Mouse (Mus musculus): ENCODE results near the gene Catsper2. TPM values are rescaled to one million over a fixed set of nuclear protein-coding genes. Genes with fewer than 3 reads are reported as not detected.
A peak's percentile ranks its signal among the peaks of the same experiment; 100 is the strongest.
"Not testable (repeated sequence)": the region's sequence is repeated elsewhere in the genome, so short reads cannot be mapped to it uniquely, and the experiment has no call there.

Gene Catsper2
- polyA plus RNA-seq, 1 experiment from 2014 or later = 1.7 TPM

GRCm38 (mm10) chr2:121386961-121387575, 26.5 kb downstream of the Catsper2 start, which contains the start of gene Strc:
Gene Strc (minus strand): TSS chr2:121387168.
- DNase-seq (ENCODE audit: low spot score); H3K27me3 ChIP-seq (replicated peaks; ENCODE audit: control insufficient read depth, insufficient read depth, low read length); H3K36me3 ChIP-seq (ENCODE audit: control insufficient read depth, insufficient read depth, low read length); H3K27ac ChIP-seq (replicated peaks; ENCODE audit: low read depth, low read length); H3K9me3 ChIP-seq (ENCODE audit: control insufficient read depth, low read length); H3K4me1 ChIP-seq (ENCODE audit: control insufficient read depth, insufficient read depth, low read length); ATAC-seq (ENCODE audit: low read depth); H3K4me3 ChIP-seq (ENCODE audit: low read depth, low read length); H3K4me2 ChIP-seq (ENCODE audit: low read depth, low read length); H3K9ac ChIP-seq (ENCODE audit: low read depth, low read length): not testable (repeated sequence)
- WGBS = 92% methylated on average over 14 of the region's 17 CpGs

- no peaks in the 10 kb centered on the region for H3K27me3 ChIP-seq (replicated peaks; ENCODE audit: control insufficient read depth, insufficient read depth, low read length)
- DNase-seq (ENCODE audit: low spot score) (no peak), ATAC-seq (ENCODE audit: low read depth) (no peak)
- H3K4me3 ChIP-seq (ENCODE audit: low read depth, low read length) = no peak overlapping the region
- H3K4me2 ChIP-seq (ENCODE audit: low read depth, low read length) = no peak overlapping the region
- no peak overlapping the region for H3K27ac ChIP-seq (replicated peaks; ENCODE audit: low read depth, low read length)
- H3K4me1 ChIP-seq (ENCODE audit: control insufficient read depth, insufficient read depth, low read length) = no peaks in the 10 kb centered on the region; the same call in 1 of the 2 replicates
- H3K9ac ChIP-seq (ENCODE audit: low read depth, low read length) = no peak overlapping the region
- no peaks in the 10 kb centered on the region for H3K36me3 ChIP-seq (ENCODE audit: control insufficient read depth, insufficient read depth, low read length)
- WGBS = 48% methylated on average over 2 of the region's 2 CpGs
- H3K9me3 ChIP-seq (ENCODE audit: control insufficient read depth, low read length) = no peaks in the 10 kb centered on the region
These were observed 38.8 kb downstream of the Catsper2 start for GRCm38 (mm10) chr2:121374766-121375165.

GRCm38 (mm10) chr2:121372266-121372665, 41.3 kb downstream of the Catsper2 start:
- Histone ChIP-seq H3K27ac (replicated peaks; ENCODE audit: low read depth, low read length) (no peak overlapping the region), H3K4me2 (ENCODE audit: low read depth, low read length) (no peak overlapping the region), H3K4me1 (ENCODE audit: control insufficient read depth, insufficient read depth, low read length) (no peaks in the 10 kb centered on the region; the same call in 1 of the 2 replicates), H3K36me3 (ENCODE audit: control insufficient read depth, insufficient read depth, low read length) (no peaks in the 10 kb centered on the region), H3K9me3 (ENCODE audit: control insufficient read depth, low read length) (no peaks in the 10 kb centered on the region), H3K27me3 (replicated peaks; ENCODE audit: control insufficient read depth, insufficient read depth, low read length) (no peaks in the 10 kb centered on the region), H3K9ac (ENCODE audit: low read depth, low read length) (no peak overlapping the region), H3K4me3 (ENCODE audit: low read depth, low read length) (no peak overlapping the region)
- ATAC-seq (ENCODE audit: low read depth) (no peak), DNase-seq (ENCODE audit: low spot score) (no peak)
- 74% methylated on average over 3 of the region's 3 CpGs for WGBS

- Histone ChIP-seq H3K9me3 (ENCODE audit: control insufficient read depth, low read length) (no peaks in the 10 kb centered on the region), H3K4me3 (ENCODE audit: low read depth, low read length) (no peak overlapping the region)
- 81% methylated on average over 5 of the region's 5 CpGs for WGBS
These were observed 42.7 kb downstream of the Catsper2 start for GRCm38 (mm10) chr2:121370921-121371320.

GRCm38 (mm10) chr2:121368831-121369230, 44.8 kb downstream of the Catsper2 start:
- DNase-seq (ENCODE audit: low spot score) = peak; percentile 20
- Histone ChIP-seq H3K4me2 (ENCODE audit: low read depth, low read length) (no peak overlapping the region), H3K4me3 (ENCODE audit: low read depth, low read length) (no peak overlapping the region), H3K4me1 (ENCODE audit: control insufficient read depth, insufficient read depth, low read length) (no peaks in the 10 kb centered on the region), H3K36me3 (ENCODE audit: control insufficient read depth, insufficient read depth, low read length) (no peaks in the 10 kb centered on the region), H3K27me3 (replicated peaks; ENCODE audit: control insufficient read depth, insufficient read depth, low read length) (no peaks in the 10 kb centered on the region), H3K9ac (ENCODE audit: low read depth, low read length) (no peak overlapping the region), H3K27ac (replicated peaks; ENCODE audit: low read depth, low read length) (no peak overlapping the region), H3K9me3 (ENCODE audit: control insufficient read depth, low read length) (no peaks in the 10 kb centered on the region)
- no peak for ATAC-seq (ENCODE audit: low read depth)
- 63% methylated on average over 2 of the region's 2 CpGs for WGBS

More at GRCm38 (mm10) chr2:121370921-121371320, 42.7 kb downstream of the Catsper2 start:
- Histone ChIP-seq H3K4me2 (ENCODE audit: low read depth, low read length) (no peak overlapping the region), H3K36me3 (ENCODE audit: control insufficient read depth, insufficient read depth, low read length) (no peaks in the 10 kb centered on the region), H3K27ac (replicated peaks; ENCODE audit: low read depth, low read length) (no peak overlapping the region), H3K4me1 (ENCODE audit: control insufficient read depth, insufficient read depth, low read length) (no peaks in the 10 kb centered on the region), H3K27me3 (replicated peaks; ENCODE audit: control insufficient read depth, insufficient read depth, low read length) (no peaks in the 10 kb centered on the region), H3K9ac (ENCODE audit: low read depth, low read length) (no peak overlapping the region)
- ATAC-seq (ENCODE audit: low read depth) (no peak), DNase-seq (ENCODE audit: low spot score) (no peak)

- 78% methylated on average over 3 of the region's 3 CpGs for WGBS
- no peaks in the 10 kb centered on the region for H3K27me3 ChIP-seq (replicated peaks; ENCODE audit: control insufficient read depth, insufficient read depth, low read length)
- no peaks in the 10 kb centered on the region for H3K36me3 ChIP-seq (ENCODE audit: control insufficient read depth, insufficient read depth, low read length)
- ATAC-seq (ENCODE audit: low read depth) (no peak), DNase-seq (ENCODE audit: low spot score) (no peak)
- no peak overlapping the region for H3K4me2 ChIP-seq (ENCODE audit: low read depth, low read length)
- no peaks in the 10 kb centered on the region for H3K9me3 ChIP-seq (ENCODE audit: control insufficient read depth, low read length)
- H3K27ac ChIP-seq (replicated peaks; ENCODE audit: low read depth, low read length) = no peak overlapping the region
- no peak overlapping the region for H3K4me3 ChIP-seq (ENCODE audit: low read depth, low read length)
- 0 out of 2 replicates have a peak, but pooled peaks cover 4% of the 10 kb centered on the region for H3K4me1 ChIP-seq (ENCODE audit: control insufficient read depth, insufficient read depth, low read length)
- H3K9ac ChIP-seq (ENCODE audit: low read depth, low read length) = no peak overlapping the region
These were observed 49.9 kb downstream of the Catsper2 start for GRCm38 (mm10) chr2:121363656-121364055.

GRCm38 (mm10) chr2:121359461-121359860, 54.1 kb downstream of the Catsper2 start:
- 61% methylated on average over 4 of the region's 4 CpGs for WGBS
- Histone ChIP-seq H3K27ac (replicated peaks; ENCODE audit: low read depth, low read length) (no peak overlapping the region), H3K9me3 (ENCODE audit: control insufficient read depth, low read length) (no peaks in the 10 kb centered on the region), H3K4me1 (ENCODE audit: control insufficient read depth, insufficient read depth, low read length) (peaks cover 10% of the 10 kb centered on the region; the same call in 1 of the 2 replicates), H3K4me2 (ENCODE audit: low read depth, low read length) (no peak overlapping the region), H3K27me3 (replicated peaks; ENCODE audit: control insufficient read depth, insufficient read depth, low read length) (no peaks in the 10 kb centered on the region), H3K9ac (ENCODE audit: low read depth, low read length) (no peak overlapping the region), H3K36me3 (ENCODE audit: control insufficient read depth, insufficient read depth, low read length) (no peaks in the 10 kb centered on the region), H3K4me3 (ENCODE audit: low read depth, low read length) (no peak overlapping the region)
- ATAC-seq (ENCODE audit: low read depth) (no peak), DNase-seq (ENCODE audit: low spot score) (no peak)

GRCm38 (mm10) chr2:121358381-121358780, 55.2 kb downstream of the Catsper2 start:
- Histone ChIP-seq H3K36me3 (ENCODE audit: control insufficient read depth, insufficient read depth, low read length) (no peaks in the 10 kb centered on the region), H3K4me3 (ENCODE audit: low read depth, low read length) (peak overlapping the region; percentile 24), H3K27me3 (replicated peaks; ENCODE audit: control insufficient read depth, insufficient read depth, low read length) (no peaks in the 10 kb centered on the region), H3K9ac (ENCODE audit: low read depth, low read length) (peak overlapping the region; percentile 48; the same call in 1 of the 2 replicates), H3K4me2 (ENCODE audit: low read depth, low read length) (peak overlapping the region; percentile 51), H3K4me1 (ENCODE audit: control insufficient read depth, insufficient read depth, low read length) (peaks cover 14% of the 10 kb centered on the region), H3K9me3 (ENCODE audit: control insufficient read depth, low read length) (no peaks in the 10 kb centered on the region), H3K27ac (replicated peaks; ENCODE audit: low read depth, low read length) (no peak overlapping the region)
- ATAC-seq (ENCODE audit: low read depth) (peak; percentile 82), DNase-seq (ENCODE audit: low spot score) (peak; percentile 76)
- 3% methylated on average over 11 of the region's 16 CpGs for WGBS

- H3K4me2 ChIP-seq (ENCODE audit: low read depth, low read length) = peak overlapping the region; percentile 51
- H3K9me3 ChIP-seq (ENCODE audit: control insufficient read depth, low read length) = no peaks in the 10 kb centered on the region
- no peak overlapping the region for H3K9ac ChIP-seq (ENCODE audit: low read depth, low read length)
- WGBS = 0% methylated on average over 4 of the region's 4 CpGs
- H3K36me3 ChIP-seq (ENCODE audit: control insufficient read depth, insufficient read depth, low read length) = no peaks in the 10 kb centered on the region
- H3K27ac ChIP-seq (replicated peaks; ENCODE audit: low read depth, low read length) = no peak overlapping the region
- DNase-seq (ENCODE audit: low spot score) (no peak), ATAC-seq (ENCODE audit: low read depth) (peak; percentile 3; the same call in 1 of the 2 replicates)
- no peaks in the 10 kb centered on the region for H3K27me3 ChIP-seq (replicated peaks; ENCODE audit: control insufficient read depth, insufficient read depth, low read length)
- H3K4me1 ChIP-seq (ENCODE audit: control insufficient read depth, insufficient read depth, low read length) = peaks cover 14% of the 10 kb centered on the region
- peak overlapping the region; percentile 24; the same call in 1 of the 2 replicates for H3K4me3 ChIP-seq (ENCODE audit: low read depth, low read length)
These were observed 55.6 kb downstream of the Catsper2 start for GRCm38 (mm10) chr2:121357961-121358360.
